Mouse (Mus musculus) heart, embryonic 11.5 days (tissue): ENCODE measurements around the gene Kif6. TPM values are rescaled to one million over a fixed set of nuclear protein-coding genes. Genes with fewer than 3 reads are reported as not detected.

ENCODE experiments used
- ATAC-seq: fragments of 200-750 bp; cut with Nextera tagmentation; replicated peaks from 2 replicates; pipeline ENCODE4 v1.8.0; 2017; ENCODE audit warnings: moderate library complexity; ENCODE audit not compliant: insufficient number of reproducible peaks, low FRiP score, low TSS enrichment
- H3K27ac ChIP-seq: fragments of 300-500 bp; sonication (generic); 2 replicates; pipeline ENCODE4 v1.5.1; 2014; ENCODE audit warnings: mild to moderate bottlenecking, low read depth, low read length
- H3K27me3 ChIP-seq: fragments of 300-500 bp; sonication (generic); 2 replicates; pipeline ENCODE4 v1.6.1; 2014; ENCODE audit warnings: mild to moderate bottlenecking, low read length, mixed read lengths; ENCODE audit not compliant: control insufficient read depth, insufficient read depth
- H3K36me3 ChIP-seq: fragments of 300-500 bp; sonication (generic); 2 replicates; pipeline ENCODE4 v1.6.1; 2014; ENCODE audit warnings: mild to moderate bottlenecking, low read length, moderate library complexity, mixed read lengths; ENCODE audit not compliant: control insufficient read depth, insufficient read depth
- H3K4me1 ChIP-seq: fragments of 300-500 bp; sonication (generic); 2 replicates; pipeline ENCODE4 v1.6.1; 2014; ENCODE audit warnings: low read length; ENCODE audit not compliant: control insufficient read depth, insufficient read depth
- H3K4me2 ChIP-seq: fragments of 300-500 bp; sonication (generic); 2 replicates; pipeline ENCODE4 v1.6.1; 2014; ENCODE audit warnings: mild to moderate bottlenecking, moderate library complexity
- H3K4me3 ChIP-seq: fragments of 300-500 bp; sonication (generic); 2 replicates; pipeline ENCODE4 v1.5.1; 2014; ENCODE audit warnings: low read depth, low read length
- H3K9ac ChIP-seq: fragments of 300-500 bp; sonication (generic); 2 replicates; pipeline ENCODE4 v1.6.1; 2014; ENCODE audit warnings: mild to moderate bottlenecking, low read depth, low read length, moderate library complexity
- H3K9me3 ChIP-seq: fragments of 300-500 bp; sonication (generic); replicated peaks from 2 replicates; pipeline ENCODE4 v1.6.1; 2016; ENCODE audit warnings: low read length; ENCODE audit not compliant: control insufficient read depth
- WGBS: fragments of 180-500 bp; shearing (Covaris S2); extraction: QIAGEN DNeasy Blood & Tissue Kit; methylation state at CpG from one replicate; pipeline ENCODE4 v1.1.7; 2014; ENCODE audit not compliant: insufficient replicate concordance; 5-methylcytosine and 5-hydroxymethylcytosine counted together
- polyA plus RNA-seq: library from polyadenylated mRNA; unstranded; fragments of >200 nt; fragmentation: Nextera tagmentation; extraction: Ambion mirVana; gene quantifications from 2 replicates; pipeline ENCODE4 v1.2.1, GENCODE M21; 2014

Kif6 gene
- polyA plus RNA-seq, 1 experiment from 2014 or later = 2.1 TPM

DNA sequence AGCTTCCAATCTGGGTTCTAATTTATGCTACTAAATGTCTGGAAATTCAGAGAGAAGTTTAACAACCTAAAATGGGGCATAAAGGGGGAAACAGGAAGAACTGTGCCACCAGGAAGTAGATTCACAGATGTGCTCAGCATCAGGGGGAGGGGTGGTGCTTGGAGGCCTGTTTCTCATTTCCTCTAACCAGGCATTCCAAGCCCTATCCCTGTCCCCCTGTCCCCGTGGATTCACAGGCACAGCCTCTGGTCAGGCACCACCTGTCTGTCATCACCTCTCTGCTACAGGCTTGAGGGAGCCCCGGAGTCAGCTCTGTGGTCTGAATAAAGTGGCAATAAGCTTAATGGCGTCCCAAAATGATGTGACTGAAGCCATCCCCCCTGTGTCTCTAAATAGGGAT lies 216.8 kb downstream of the Kif6 start:
- Histone ChIP-seq H3K4me3 (no peak overlapping the region), H3K9me3 (no peaks in the 10 kb centered on the region), H3K36me3 (no peaks in the 10 kb centered on the region), H3K4me2 (no peak overlapping the region), H3K4me1 (peaks cover 27% of the 10 kb centered on the region), H3K9ac (no peak overlapping the region), H3K27ac (no peak overlapping the region), H3K27me3 (no peaks in the 10 kb centered on the region)
- 11% methylated on average over 3 of the region's 3 CpGs for WGBS
- no peak for ATAC-seq

DNA sequence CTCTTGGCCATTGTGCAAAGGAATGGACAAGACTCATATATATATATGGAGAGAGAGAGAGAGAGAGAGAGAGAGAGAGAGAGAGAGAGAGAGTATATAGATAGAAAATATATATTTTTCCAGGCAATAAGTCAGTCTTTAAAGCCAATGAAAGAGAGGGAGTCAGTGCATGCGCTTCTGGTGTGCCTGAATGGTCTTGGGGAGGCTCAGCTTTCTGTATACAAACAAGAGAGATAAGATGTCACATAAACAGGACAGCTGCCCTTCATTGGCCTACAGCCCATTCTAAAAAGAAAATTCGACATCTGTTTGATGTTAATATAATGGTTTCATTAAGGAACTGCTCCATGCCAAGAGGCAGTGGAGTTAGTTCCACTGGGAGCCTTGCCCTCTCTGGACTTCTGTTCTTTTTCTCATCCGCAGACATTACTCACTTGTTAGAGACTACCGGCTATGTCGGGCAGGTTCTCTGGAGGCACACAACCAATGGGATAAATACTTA lies 219.2 kb downstream of the Kif6 start:
- no peak for ATAC-seq
- H3K4me2 ChIP-seq = no peak overlapping the region
- H3K36me3 ChIP-seq = no peaks in the 10 kb centered on the region
- 84% methylated on average over 5 of the region's 5 CpGs for WGBS
- no peak overlapping the region for H3K27ac ChIP-seq
- H3K4me1 ChIP-seq = peaks cover 32% of the 10 kb centered on the region
- no peak overlapping the region for H3K4me3 ChIP-seq
- no peaks in the 10 kb centered on the region for H3K27me3 ChIP-seq
- no peak overlapping the region for H3K9ac ChIP-seq
- no peaks in the 10 kb centered on the region for H3K9me3 ChIP-seq

DNA sequence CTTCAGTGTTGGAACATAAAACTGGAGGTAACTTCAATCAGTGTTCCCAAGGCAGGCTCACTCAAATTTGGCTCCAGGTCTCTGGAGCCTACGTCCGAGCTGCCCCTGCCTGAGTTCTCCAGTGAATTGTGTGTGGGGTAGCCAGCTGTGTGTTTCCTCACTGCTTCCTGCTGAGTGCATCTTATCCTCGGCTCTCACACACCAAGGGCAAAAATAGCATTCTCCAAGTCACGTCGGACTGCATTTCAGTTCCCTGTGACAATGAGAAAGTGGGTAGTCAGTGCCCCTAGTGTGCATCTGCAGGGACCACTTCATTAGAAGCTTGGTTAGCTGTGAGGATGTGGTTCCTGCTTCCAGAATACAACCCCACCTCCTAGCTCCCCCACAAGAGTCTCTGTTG lies 222.5 kb downstream of the Kif6 start:
- H3K4me3 ChIP-seq = no peak overlapping the region
- H3K9me3 ChIP-seq = no peaks in the 10 kb centered on the region
- no peaks in the 10 kb centered on the region for H3K27me3 ChIP-seq
- 28% methylated on average over 5 of the region's 5 CpGs for WGBS
- ATAC-seq = no peak
- peak overlapping the region; percentile 41; the same call in 1 of the 2 replicates for H3K27ac ChIP-seq
- H3K4me1 ChIP-seq = peaks cover 7% of the 10 kb centered on the region; the same call in 1 of the 2 replicates
- H3K9ac ChIP-seq = no peak overlapping the region
- H3K4me2 ChIP-seq = peak overlapping the region; percentile 16; the same call in 1 of the 2 replicates
- no peaks in the 10 kb centered on the region for H3K36me3 ChIP-seq

DNA sequence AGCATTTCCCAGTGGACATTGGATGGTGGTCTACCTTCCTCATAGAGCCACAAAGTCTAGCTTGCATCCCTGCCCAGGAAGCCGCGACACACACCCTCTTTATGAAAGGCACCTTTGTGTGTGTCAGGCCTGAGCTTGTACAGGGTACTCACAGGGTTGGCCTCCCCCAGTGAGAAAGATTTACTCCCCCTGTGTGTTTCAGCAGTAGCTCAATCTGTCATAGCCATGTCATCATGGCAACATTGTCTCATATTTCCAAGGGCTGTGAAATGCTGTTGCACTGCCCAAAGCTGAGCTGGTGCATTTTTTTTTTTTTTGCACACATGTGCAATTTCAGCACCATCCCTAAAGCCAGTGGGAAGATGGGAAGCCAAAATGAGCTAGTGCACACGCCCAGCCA lies 224.3 kb downstream of the Kif6 start:
- no peak overlapping the region for H3K9ac ChIP-seq
- H3K27me3 ChIP-seq = no peaks in the 10 kb centered on the region
- no peaks in the 10 kb centered on the region for H3K9me3 ChIP-seq
- ATAC-seq = no peak
- H3K4me3 ChIP-seq = no peak overlapping the region
- no peaks in the 10 kb centered on the region for H3K36me3 ChIP-seq
- peaks cover 9% of the 10 kb centered on the region; the same call in 1 of the 2 replicates for H3K4me1 ChIP-seq
- 70% methylated on average over 3 of the region's 3 CpGs for WGBS
- H3K4me2 ChIP-seq = no peak overlapping the region
- no peak overlapping the region for H3K27ac ChIP-seq

DNA sequence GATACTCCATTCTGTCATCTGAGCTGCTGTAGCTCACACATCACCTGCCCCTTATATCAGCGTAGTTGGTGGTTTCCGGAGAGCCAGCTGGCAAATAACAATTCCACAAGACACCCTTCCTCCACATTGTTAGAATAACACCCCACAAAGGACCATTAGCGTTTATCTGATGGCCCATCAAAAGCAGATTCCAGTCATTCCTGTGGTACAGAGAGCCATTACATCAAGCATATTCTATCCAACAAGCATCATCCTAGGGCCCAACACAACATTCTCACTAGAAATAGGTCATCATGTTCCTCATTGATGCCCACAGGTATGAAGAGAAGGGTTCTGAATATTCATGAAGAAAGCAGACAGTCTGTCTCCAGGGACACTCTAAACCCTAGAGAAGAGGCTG lies 236.3 kb downstream of the Kif6 start:
- Histone ChIP-seq H3K4me2 (no peak overlapping the region), H3K4me1 (peaks cover 6% of the 10 kb centered on the region), H3K27ac (no peak overlapping the region), H3K36me3 (no peaks in the 10 kb centered on the region), H3K4me3 (no peak overlapping the region), H3K9me3 (peaks cover 3% of the 10 kb centered on the region; the same call in 1 of the 2 replicates), H3K27me3 (no peaks in the 10 kb centered on the region), H3K9ac (no peak overlapping the region)
- WGBS = 20% methylated on average over 3 of the region's 3 CpGs
- no peak for ATAC-seq

DNA sequence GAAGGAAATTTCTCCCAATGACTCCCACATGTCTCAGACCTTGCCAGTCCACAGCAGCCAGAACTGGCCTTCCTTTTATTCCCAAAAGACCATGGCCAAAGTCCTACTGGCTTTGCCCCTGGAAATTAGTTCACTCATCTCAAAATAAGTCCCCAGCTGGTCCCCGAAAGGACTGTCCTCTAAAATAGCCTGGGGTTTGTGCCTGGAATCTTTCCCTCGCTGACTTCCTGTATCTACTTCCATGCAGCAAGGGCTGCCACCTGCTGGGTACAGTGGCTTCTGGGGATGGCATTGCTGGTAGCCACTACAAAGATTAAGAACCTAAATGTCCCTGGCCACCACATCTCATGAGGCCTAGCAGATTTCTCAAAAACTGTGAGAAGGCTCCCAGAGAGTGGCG lies 237.2 kb downstream of the Kif6 start:
- Histone ChIP-seq H3K9ac (no peak overlapping the region), H3K9me3 (peaks cover 3% of the 10 kb centered on the region; the same call in 1 of the 2 replicates), H3K36me3 (no peaks in the 10 kb centered on the region), H3K27ac (no peak overlapping the region), H3K4me1 (peaks cover 6% of the 10 kb centered on the region), H3K27me3 (no peaks in the 10 kb centered on the region), H3K4me3 (no peak overlapping the region), H3K4me2 (no peak overlapping the region)
- ATAC-seq = no peak
- WGBS = 55% methylated on average over 3 of the region's 3 CpGs

DNA sequence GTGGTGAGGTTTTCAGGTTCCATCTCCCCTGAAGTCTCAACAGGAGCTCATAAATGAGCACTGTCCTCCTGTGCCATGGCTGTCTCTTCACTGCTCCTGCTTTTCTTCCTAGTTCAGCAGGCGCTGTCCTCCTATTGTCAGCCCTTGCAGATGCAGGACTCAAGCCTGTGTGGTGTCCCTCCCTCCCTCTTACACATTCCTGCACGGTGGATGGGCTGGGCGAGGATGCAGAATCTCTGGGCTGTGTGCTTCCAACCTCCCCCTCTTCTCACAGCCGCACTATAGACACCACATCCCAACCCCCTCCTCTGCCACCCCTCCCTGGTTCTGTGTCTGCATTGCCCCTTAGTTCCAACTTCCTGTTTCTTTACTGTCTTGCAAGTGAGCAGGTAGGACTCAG lies 240.8 kb downstream of the Kif6 start:
- ATAC-seq = no peak; the same call in 1 of the 2 replicates
- Histone ChIP-seq H3K4me2 (no peak overlapping the region), H3K27ac (no peak overlapping the region), H3K4me3 (no peak overlapping the region), H3K27me3 (no peaks in the 10 kb centered on the region), H3K4me1 (peaks cover 4% of the 10 kb centered on the region), H3K9me3 (no peaks in the 10 kb centered on the region), H3K9ac (no peak overlapping the region), H3K36me3 (no peaks in the 10 kb centered on the region)
- WGBS = 15% methylated on average over 4 of the region's 4 CpGs

DNA sequence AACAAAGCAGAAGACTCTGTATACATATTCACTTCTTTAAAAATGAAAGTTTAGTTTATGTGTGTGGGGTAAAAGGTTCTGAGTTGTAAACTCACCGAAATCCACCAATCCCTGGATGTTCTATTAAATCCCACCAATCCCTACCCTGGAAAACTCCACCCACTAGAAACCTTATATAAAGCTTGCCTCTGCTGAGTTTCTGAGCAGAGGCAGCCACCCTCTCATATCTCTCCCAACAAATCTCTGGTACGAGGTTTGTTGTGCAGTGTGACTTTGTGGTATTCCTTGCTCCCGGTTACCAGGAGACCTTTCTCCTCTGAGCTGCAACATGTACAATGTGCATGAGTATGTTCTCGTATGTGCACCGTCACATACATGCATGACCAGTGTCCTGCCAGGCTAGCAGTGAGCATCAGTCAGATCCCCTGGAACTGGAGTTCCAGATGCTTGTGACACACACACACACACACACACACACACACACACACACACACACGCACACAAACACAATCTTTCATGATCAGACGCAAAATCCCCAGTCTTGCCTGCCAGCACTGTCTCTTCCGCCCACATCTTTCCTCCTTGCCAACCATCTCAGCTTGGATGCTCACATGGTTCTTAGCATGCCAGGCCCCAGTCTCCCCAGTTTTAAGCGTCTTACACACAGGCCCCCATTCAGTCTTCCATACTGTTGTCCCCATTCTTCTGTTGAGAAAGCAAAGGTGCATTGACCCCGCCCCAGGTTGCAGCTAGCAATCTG lies 245.3 kb downstream of the Kif6 start:
- Histone ChIP-seq H3K9me3 (no peaks in the 10 kb centered on the region), H3K4me1 (peaks cover 2% of the 10 kb centered on the region), H3K27me3 (no peaks in the 10 kb centered on the region), H3K4me2 (no peak overlapping the region), H3K9ac (no peak overlapping the region), H3K36me3 (no peaks in the 10 kb centered on the region), H3K27ac (no peak overlapping the region), H3K4me3 (no peak overlapping the region)
- WGBS = 81% methylated on average over 10 of the region's 10 CpGs
- no peak for ATAC-seq

DNA sequence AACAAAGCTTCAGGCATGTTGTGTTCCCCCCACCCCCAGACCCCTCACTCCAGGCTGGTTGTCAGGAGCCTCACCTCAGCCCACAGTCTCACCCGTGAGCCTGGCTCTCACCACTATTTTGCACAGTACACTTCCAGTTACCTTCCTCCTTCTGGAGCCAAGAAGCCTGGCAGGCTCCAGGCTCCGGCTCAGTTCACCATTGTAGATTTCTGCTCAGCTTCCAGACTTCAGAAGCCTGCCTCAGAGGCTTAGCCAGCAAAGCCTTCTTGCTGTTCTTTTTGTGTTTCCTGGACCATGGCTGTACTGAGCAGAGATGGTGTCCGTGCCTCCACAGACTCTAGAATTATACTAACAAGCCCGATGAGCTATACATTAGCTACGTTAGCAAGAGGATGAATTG lies 248.7 kb downstream of the Kif6 start:
- WGBS = 61% methylated on average over 5 of the region's 5 CpGs
- no peaks in the 10 kb centered on the region for H3K9me3 ChIP-seq
- H3K36me3 ChIP-seq = no peaks in the 10 kb centered on the region
- no peak overlapping the region for H3K4me3 ChIP-seq
- H3K4me1 ChIP-seq = peaks cover 14% of the 10 kb centered on the region
- no peak for ATAC-seq
- no peaks in the 10 kb centered on the region; the same call in 1 of the 2 replicates for H3K27me3 ChIP-seq
- no peak overlapping the region for H3K9ac ChIP-seq
- H3K27ac ChIP-seq = no peak overlapping the region
- H3K4me2 ChIP-seq = no peak overlapping the region
